Mouse (Mus musculus): ENCODE measurements around the gene Ace.
A peak's percentile ranks its signal among the peaks of the same experiment; 100 is the strongest.

Ace gene

DNA sequence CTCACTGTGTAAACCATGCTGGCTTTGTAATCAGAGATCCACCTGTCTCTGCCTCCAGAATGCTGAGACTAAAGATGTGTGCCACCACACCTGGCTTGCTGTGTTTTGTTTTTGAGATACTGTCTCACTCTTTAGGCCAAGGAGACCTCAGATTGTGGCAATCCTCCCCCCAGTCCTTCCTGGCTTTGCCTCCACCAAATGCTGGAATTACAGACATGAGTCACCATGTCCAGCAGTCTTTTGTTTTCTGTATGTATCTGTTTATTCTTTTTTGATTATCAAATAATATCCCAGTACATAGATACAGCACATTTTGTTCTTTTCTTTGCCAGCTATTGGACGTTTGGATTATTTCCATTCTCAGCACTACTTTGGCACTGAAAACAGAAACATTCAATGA lies 9.2 kb upstream of the Ace start:
- Histone ChIP-seq H3K27me3 (ENCODE audit: control insufficient read depth, insufficient read depth, low read length, poor library complexity, severe bottlenecking) (no peaks in the 10 kb centered on the region), H3K36me3 (ENCODE audit: control insufficient read depth, insufficient read depth, low read length, poor library complexity, severe bottlenecking) (no peaks in the 10 kb centered on the region)
- no peak for DNase-seq (ENCODE audit: low read depth, low spot score)

DNA sequence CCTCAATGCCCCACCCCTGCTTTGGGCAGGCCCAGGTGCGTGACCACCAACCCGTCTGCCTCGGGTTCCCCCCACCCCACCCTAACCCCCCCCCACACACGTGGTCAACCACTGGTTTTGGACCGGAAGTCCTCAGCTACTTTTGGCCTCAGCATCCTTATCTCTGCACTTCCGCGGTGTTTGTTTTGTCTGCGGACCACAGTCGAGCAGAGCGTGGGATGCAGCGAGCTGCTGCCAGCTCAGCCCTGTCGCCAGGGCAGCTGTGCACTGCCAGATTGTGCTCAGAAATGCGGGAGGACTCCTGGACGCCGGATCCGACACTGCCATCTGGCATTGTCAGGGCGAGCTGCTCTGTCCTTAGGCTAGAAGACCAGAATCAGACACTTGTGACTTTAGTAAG lies 8.4 kb upstream of the Ace start:
- DNase-seq (ENCODE audit: low read depth, low spot score) = peak; percentile 16
- H3K27me3 ChIP-seq (ENCODE audit: control insufficient read depth, insufficient read depth, low read length, poor library complexity, severe bottlenecking) = no peaks in the 10 kb centered on the region
- no peaks in the 10 kb centered on the region for H3K36me3 ChIP-seq (ENCODE audit: control insufficient read depth, insufficient read depth, low read length, poor library complexity, severe bottlenecking)

GRCm38 (mm10) chr11:105964691-105965090 lies 3.1 kb upstream of the Ace start:
- no peak for DNase-seq (ENCODE audit: low read depth, low spot score)
- Histone ChIP-seq H3K36me3 (ENCODE audit: control insufficient read depth, insufficient read depth, low read length, poor library complexity, severe bottlenecking) (no peaks in the 10 kb centered on the region), H3K27me3 (ENCODE audit: control insufficient read depth, insufficient read depth, low read length, poor library complexity, severe bottlenecking) (no peaks in the 10 kb centered on the region)

GRCm38 (mm10) chr11:105966288-105966687 lies 1.5 kb upstream of the Ace start:
- no peaks in the 10 kb centered on the region for H3K27me3 ChIP-seq (ENCODE audit: control insufficient read depth, insufficient read depth, low read length, poor library complexity, severe bottlenecking)
- H3K36me3 ChIP-seq (ENCODE audit: control insufficient read depth, insufficient read depth, low read length, poor library complexity, severe bottlenecking) = no peaks in the 10 kb centered on the region
- no peak for DNase-seq (ENCODE audit: low read depth, low spot score)

DNA sequence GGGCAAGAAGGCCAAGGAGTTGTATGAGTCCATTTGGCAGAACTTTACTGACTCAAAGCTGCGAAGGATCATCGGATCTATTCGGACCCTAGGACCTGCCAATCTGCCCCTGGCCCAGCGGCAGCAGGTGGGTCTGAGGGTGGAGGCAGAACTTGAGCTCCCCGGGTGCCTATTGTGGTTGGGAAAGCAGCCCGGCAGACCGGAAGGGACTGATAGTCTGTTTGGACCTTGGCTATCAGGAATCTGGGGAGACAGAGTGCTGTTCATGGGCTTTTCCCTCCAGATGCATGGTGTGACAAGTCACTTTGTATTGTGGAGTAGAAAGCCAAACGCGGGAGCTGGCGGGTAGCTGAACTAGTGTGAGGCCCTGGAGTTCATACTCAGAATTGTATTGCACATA lies 1.2 kb downstream of the Ace start:
- DNase-seq (ENCODE audit: low read depth, low spot score) = no peak
- Histone ChIP-seq H3K36me3 (ENCODE audit: control insufficient read depth, insufficient read depth, low read length, poor library complexity, severe bottlenecking) (no peaks in the 10 kb centered on the region), H3K27me3 (ENCODE audit: control insufficient read depth, insufficient read depth, low read length, poor library complexity, severe bottlenecking) (no peaks in the 10 kb centered on the region)

GRCm38 (mm10) chr11:105969516-105969915 lies 1.8 kb downstream of the Ace start:
- DNase-seq (ENCODE audit: low read depth, low spot score) = peak; percentile 30
- Histone ChIP-seq H3K36me3 (ENCODE audit: control insufficient read depth, insufficient read depth, low read length, poor library complexity, severe bottlenecking) (no peaks in the 10 kb centered on the region), H3K27me3 (ENCODE audit: control insufficient read depth, insufficient read depth, low read length, poor library complexity, severe bottlenecking) (no peaks in the 10 kb centered on the region)

GRCm38 (mm10) chr11:105974593-105974992 lies 6.8 kb downstream of the Ace start:
- no peaks in the 10 kb centered on the region for H3K36me3 ChIP-seq (ENCODE audit: control insufficient read depth, insufficient read depth, low read length, poor library complexity, severe bottlenecking)
- no peaks in the 10 kb centered on the region for H3K27me3 ChIP-seq (ENCODE audit: control insufficient read depth, insufficient read depth, low read length, poor library complexity, severe bottlenecking)

DNA sequence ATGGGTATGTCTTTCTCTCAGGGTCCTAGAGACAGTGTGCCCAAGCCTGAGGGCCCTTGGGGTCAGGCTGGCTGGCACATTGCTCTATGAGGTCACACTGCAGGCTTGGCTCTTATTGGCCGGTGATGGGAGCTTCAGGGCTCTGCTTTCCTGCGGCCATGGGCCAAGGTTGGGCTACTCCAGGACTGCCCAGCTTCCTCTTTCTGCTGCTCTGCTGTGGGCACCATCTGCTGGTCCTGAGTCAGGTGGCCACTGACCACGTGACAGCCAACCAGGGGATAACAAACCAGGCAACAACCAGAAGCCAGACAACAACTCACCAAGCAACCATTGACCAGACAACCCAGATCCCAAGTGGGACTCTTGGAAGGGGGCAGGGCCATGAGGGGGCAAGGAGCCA lies 7.3 kb downstream of the Ace start:
- no peaks in the 10 kb centered on the region for H3K36me3 ChIP-seq (ENCODE audit: control insufficient read depth, insufficient read depth, low read length, poor library complexity, severe bottlenecking)
- no peak for DNase-seq (ENCODE audit: low read depth, low spot score)
- H3K27me3 ChIP-seq (ENCODE audit: control insufficient read depth, insufficient read depth, low read length, poor library complexity, severe bottlenecking) = no peaks in the 10 kb centered on the region

More at GRCm38 (mm10) chr11:105974593-105974992, 6.8 kb downstream of the Ace start:
- no peak for DNase-seq (ENCODE audit: low read depth, low spot score)

GRCm38 (mm10) chr11:105975636-105976035 lies 7.9 kb downstream of the Ace start:
- no peaks in the 10 kb centered on the region for H3K36me3 ChIP-seq (ENCODE audit: control insufficient read depth, insufficient read depth, low read length, poor library complexity, severe bottlenecking)
- DNase-seq (ENCODE audit: low read depth, low spot score) = no peak
- H3K27me3 ChIP-seq (ENCODE audit: control insufficient read depth, insufficient read depth, low read length, poor library complexity, severe bottlenecking) = no peaks in the 10 kb centered on the region

DNA sequence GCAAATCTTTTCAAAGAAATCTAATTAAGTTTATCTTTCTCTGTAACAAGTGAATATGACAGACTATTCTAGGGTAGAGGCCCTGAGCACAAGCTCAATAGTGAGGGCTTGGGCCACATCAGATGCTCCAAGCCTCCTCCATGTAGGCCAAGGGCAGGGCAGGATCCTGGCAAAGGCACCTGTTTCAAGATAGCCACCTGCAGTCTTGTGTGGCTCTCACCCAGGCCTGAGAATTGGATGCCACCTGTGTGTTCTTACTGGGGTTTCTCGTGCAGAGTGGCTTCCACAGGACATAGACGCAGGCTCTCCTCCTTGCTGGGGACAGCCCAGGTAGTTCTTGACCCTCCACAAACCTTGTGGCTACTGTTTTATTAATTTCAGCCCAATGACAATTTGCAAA lies 10.5 kb downstream of the Ace start:
- no peaks in the 10 kb centered on the region for H3K27me3 ChIP-seq (ENCODE audit: control insufficient read depth, insufficient read depth, low read length, poor library complexity, severe bottlenecking)
- H3K36me3 ChIP-seq (ENCODE audit: control insufficient read depth, insufficient read depth, low read length, poor library complexity, severe bottlenecking) = no peaks in the 10 kb centered on the region
- DNase-seq (ENCODE audit: low read depth, low spot score) = no peak

DNA sequence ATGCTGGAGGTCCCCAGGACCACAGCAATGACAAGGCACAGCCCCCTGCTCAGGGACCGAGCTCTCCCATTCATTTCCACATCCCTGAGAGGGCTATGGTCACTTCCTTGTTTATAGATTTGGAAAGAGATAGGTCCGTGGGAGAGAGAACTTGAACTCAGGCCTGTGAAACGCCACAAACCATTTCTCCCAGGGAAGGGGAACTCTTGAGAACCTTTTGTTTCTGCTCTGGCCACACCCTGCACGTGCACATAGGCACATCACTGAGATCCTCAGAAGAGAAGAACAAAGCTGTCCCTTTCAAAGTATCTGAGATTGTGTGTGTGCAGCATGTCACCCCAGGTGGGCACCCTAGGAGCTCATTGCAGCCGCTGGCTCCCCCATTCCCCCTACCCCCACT lies 10.9 kb downstream of the Ace start:
- DNase-seq (ENCODE audit: low read depth, low spot score) = no peak
- Histone ChIP-seq H3K36me3 (ENCODE audit: control insufficient read depth, insufficient read depth, low read length, poor library complexity, severe bottlenecking) (no peaks in the 10 kb centered on the region), H3K27me3 (ENCODE audit: control insufficient read depth, insufficient read depth, low read length, poor library complexity, severe bottlenecking) (no peaks in the 10 kb centered on the region)

DNA sequence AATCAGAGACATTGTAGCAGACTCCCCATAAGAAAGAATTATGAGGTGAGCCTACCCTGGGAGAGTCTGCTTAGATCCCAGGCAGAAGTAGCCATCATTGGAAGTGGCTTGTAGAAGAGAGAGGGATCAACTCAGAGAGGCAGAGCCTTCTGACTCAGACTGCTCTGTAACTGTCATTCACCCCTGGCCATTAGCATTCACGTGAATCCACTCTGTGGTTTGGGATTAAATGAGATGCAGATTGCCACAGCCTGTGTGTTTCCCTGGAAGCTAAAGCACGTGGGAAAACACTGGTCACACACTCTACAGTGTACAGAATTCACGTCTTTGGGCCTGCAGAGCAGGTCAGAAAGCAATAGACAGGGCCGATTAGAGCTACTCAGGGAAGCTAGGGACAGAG lies 16.7 kb downstream of the Ace start:
- H3K36me3 ChIP-seq (ENCODE audit: control insufficient read depth, insufficient read depth, low read length, poor library complexity, severe bottlenecking) = no peaks in the 10 kb centered on the region
- no peak for DNase-seq (ENCODE audit: low read depth, low spot score)
- no peaks in the 10 kb centered on the region for H3K27me3 ChIP-seq (ENCODE audit: control insufficient read depth, insufficient read depth, low read length, poor library complexity, severe bottlenecking)

- Histone ChIP-seq H3K36me3 (ENCODE audit: control insufficient read depth, insufficient read depth, low read length, poor library complexity, severe bottlenecking) (no peaks in the 10 kb centered on the region), H3K27me3 (ENCODE audit: control insufficient read depth, insufficient read depth, low read length, poor library complexity, severe bottlenecking) (no peaks in the 10 kb centered on the region)
- DNase-seq (ENCODE audit: low read depth, low spot score) = no peak
These were observed 19.7 kb downstream of the Ace start for GRCm38 (mm10) chr11:105987446-105987845.

DNA sequence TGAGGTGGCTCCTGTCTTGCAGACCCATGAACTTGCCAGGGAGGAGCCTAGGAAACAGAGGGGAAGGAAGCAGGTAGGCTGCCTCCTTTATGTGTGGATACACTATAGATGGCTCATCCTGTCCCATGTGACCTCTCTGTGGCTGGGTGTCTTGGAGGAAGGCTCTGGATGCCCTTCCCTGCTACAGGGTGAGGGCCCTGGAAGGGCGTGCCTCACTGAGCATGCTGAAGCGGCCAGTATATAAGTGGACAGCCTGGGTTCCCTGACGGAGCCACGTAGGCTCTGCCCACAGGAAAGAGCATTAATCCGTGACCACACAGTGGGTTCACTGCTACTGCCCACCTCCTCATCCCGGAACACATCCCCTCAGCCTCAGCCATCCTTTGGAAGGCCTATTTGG lies 21.7 kb downstream of the Ace start:
- DNase-seq (ENCODE audit: low read depth, low spot score) = no peak
- no peaks in the 10 kb centered on the region for H3K27me3 ChIP-seq (ENCODE audit: control insufficient read depth, insufficient read depth, low read length, poor library complexity, severe bottlenecking)
- H3K36me3 ChIP-seq (ENCODE audit: control insufficient read depth, insufficient read depth, low read length, poor library complexity, severe bottlenecking) = no peaks in the 10 kb centered on the region

DNA sequence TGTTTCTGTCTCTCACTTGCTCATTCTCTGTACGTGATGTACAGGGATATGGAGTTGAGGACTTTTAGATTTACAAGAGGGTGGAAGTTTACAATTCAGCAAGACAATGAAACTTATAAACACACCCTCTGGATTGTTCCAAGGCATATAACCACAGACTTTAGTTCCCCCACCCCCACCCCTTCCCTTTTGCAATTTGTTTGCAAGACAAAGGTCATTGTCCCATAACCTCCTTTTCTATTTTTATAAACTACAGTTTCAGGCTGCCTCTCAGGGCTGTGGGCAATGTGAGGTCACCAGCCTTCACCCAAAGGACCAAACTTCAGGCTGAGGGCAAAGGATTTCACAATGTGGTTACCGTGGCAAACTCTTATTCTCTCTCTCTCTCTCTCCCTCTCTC lies 22.5 kb downstream of the Ace start:
- DNase-seq (ENCODE audit: low read depth, low spot score) = no peak
- no peaks in the 10 kb centered on the region for H3K27me3 ChIP-seq (ENCODE audit: control insufficient read depth, insufficient read depth, low read length, poor library complexity, severe bottlenecking)

GRCm38 (mm10) chr11:105994375-105994774 lies 26.6 kb downstream of the Ace start, which contains the start of gene Ace3:
TSS of gene Ace3 (plus strand) at chr11:105994675.
- no peak for DNase-seq (ENCODE audit: low read depth, low spot score)
- H3K36me3 ChIP-seq (ENCODE audit: control insufficient read depth, insufficient read depth, low read length, poor library complexity, severe bottlenecking) = no peaks in the 10 kb centered on the region
- H3K27me3 ChIP-seq (ENCODE audit: control insufficient read depth, insufficient read depth, low read length, poor library complexity, severe bottlenecking) = no peaks in the 10 kb centered on the region

More for the DNA sequence above, 22.5 kb downstream of the Ace start:
- H3K36me3 ChIP-seq (ENCODE audit: control insufficient read depth, insufficient read depth, low read length, poor library complexity, severe bottlenecking) = no peaks in the 10 kb centered on the region
